Mouse (Mus musculus) forebrain, embryonic 10.5 days (tissue): ENCODE data around the gene Ttc3. TPM values are rescaled to one million over a fixed set of nuclear protein-coding genes. Genes with fewer than 3 reads are reported as not detected.

Source experiments
- DNase-seq: peaks from one replicate; pipeline ENCODE4 v3.0.0-alpha.2; 2017; ENCODE audit warnings: low spot score; ENCODE audit errors: extremely low spot score
- H3K27ac ChIP-seq: fragments of 300-500 bp; sonication (generic); 2 replicates; pipeline ENCODE4 v1.5.1; 2016; ENCODE audit warnings: mild to moderate bottlenecking
- H3K27me3 ChIP-seq: fragments of 300-500 bp; sonication (generic); 2 replicates; pipeline ENCODE4 v1.6.1; 2016; ENCODE audit warnings: mild to moderate bottlenecking; ENCODE audit not compliant: poor library complexity, severe bottlenecking
- H3K36me3 ChIP-seq: fragments of 300-500 bp; sonication (generic); replicated peaks from 2 replicates; pipeline ENCODE4 v1.6.1; 2016; ENCODE audit warnings: mild to moderate bottlenecking, moderate library complexity
- H3K4me1 ChIP-seq: fragments of 300-500 bp; sonication (generic); 2 replicates; pipeline ENCODE4 v1.6.1; 2016
- H3K4me3 ChIP-seq: fragments of 300-500 bp; sonication (generic); 2 replicates; pipeline ENCODE4 v1.5.1; 2016; ENCODE audit warnings: mild to moderate bottlenecking, moderate library complexity
- H3K9me3 ChIP-seq: fragments of 300-500 bp; sonication (generic); 2 replicates; pipeline ENCODE4 v1.6.1; 2016; ENCODE audit warnings: mild to moderate bottlenecking, moderate library complexity
- WGBS: fragments of 180-500 bp; shearing (Covaris S2); methylation state at CpG from one replicate; pipeline ENCODE4 v1.1.7; 2016; 5-methylcytosine and 5-hydroxymethylcytosine counted together
- polyA plus RNA-seq: library from polyadenylated mRNA; unstranded; fragments of >200 nt; fragmentation: Nextera tagmentation; extraction: Ambion mirVana; gene quantifications from 2 replicates; pipeline ENCODE4 v1.2.1, GENCODE M21; 2016

Ttc3 gene
- polyA plus RNA-seq, 1 experiment from 2014 or later = 306 TPM

GRCm38 (mm10) chr16:94507071-94507470 is 136.7 kb downstream of the Ttc3 start:
- peaks cover 87% of the 10 kb centered on the region for H3K36me3 ChIP-seq
- no peaks in the 10 kb centered on the region for H3K9me3 ChIP-seq
- H3K4me1 ChIP-seq = no peaks in the 10 kb centered on the region
- no peak for DNase-seq
- H3K4me3 ChIP-seq = no peak overlapping the region
- no peaks in the 10 kb centered on the region for H3K27me3 ChIP-seq
- H3K27ac ChIP-seq = no peak overlapping the region
- 97% methylated on average over 2 of the region's 2 CpGs for WGBS

GRCm38 (mm10) chr16:94508769-94509168 is 138.4 kb downstream of the Ttc3 start:
- 95% methylated on average over 8 of the region's 8 CpGs for WGBS
- Histone ChIP-seq H3K4me1 (no peaks in the 10 kb centered on the region), H3K9me3 (no peaks in the 10 kb centered on the region), H3K27me3 (no peaks in the 10 kb centered on the region), H3K36me3 (peaks cover 80% of the 10 kb centered on the region), H3K27ac (no peak overlapping the region), H3K4me3 (no peak overlapping the region)
- DNase-seq = no peak

GRCm38 (mm10) chr16:94509983-94510382 is 139.6 kb downstream of the Ttc3 start:
- Histone ChIP-seq H3K27ac (no peak overlapping the region), H3K27me3 (no peaks in the 10 kb centered on the region)

DNA sequence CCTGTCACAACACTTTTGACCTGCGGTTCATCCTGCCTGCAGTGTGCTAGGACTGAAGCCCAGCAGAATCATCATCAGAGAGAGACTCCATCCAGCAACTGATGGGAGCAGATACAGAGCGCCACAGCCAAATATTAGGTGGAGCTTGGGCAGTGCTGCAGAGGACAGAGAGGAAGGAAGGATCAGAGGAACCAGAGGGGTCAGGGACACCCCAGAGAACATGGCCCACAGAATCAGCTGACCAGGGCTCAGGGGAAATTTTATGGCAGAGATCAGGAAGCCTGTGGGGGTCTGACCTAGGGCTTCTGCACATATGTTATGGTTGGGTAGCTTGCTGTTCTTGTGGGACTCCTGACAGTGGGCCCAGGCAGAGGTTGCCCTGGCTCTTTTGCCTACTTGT is 147.2 kb downstream of the Ttc3 start:
- Histone ChIP-seq H3K4me3 (no peak overlapping the region), H3K4me1 (peaks cover 4% of the 10 kb centered on the region; the same call in 1 of the 2 replicates), H3K9me3 (no peaks in the 10 kb centered on the region), H3K27me3 (no peaks in the 10 kb centered on the region), H3K36me3 (peaks cover 27% of the 10 kb centered on the region; the same call in 1 of the 2 replicates), H3K27ac (no peak overlapping the region)
- no peak for DNase-seq
- 93% methylated on average over 2 of the region's 2 CpGs for WGBS

More at GRCm38 (mm10) chr16:94509983-94510382, 139.6 kb downstream of the Ttc3 start:
- Histone ChIP-seq H3K36me3 (peaks cover 73% of the 10 kb centered on the region), H3K9me3 (no peaks in the 10 kb centered on the region), H3K4me3 (no peak overlapping the region), H3K4me1 (0 out of 2 replicates have a peak, but pooled peaks cover under 1% of the 10 kb centered on the region)
- WGBS = 86% methylated on average over 2 of the region's 2 CpGs
- no peak for DNase-seq

Other genes starting within 250 kb of the Ttc3 start
- gene Hlcs, start 57.0 kb upstream of the Ttc3 start, polyA plus RNA-seq = 14.4 and 15.5 TPM in 2 replicates
- 4.6 and 5.8 TPM in 2 replicates for gene Ripply3, start 42.2 kb upstream of the Ttc3 start, polyA plus RNA-seq
- gene Pigp, start 1.2 kb downstream of the Ttc3 start, polyA plus RNA-seq = 89.3 and 94.9 TPM in 2 replicates
- gene Vps26c, start 156.2 kb downstream of the Ttc3 start, polyA plus RNA-seq = 55.8 and 56.1 TPM in 2 replicates
- 9.1 TPM in 2 replicates for gene Dyrk1a, start 199.4 kb downstream of the Ttc3 start, polyA plus RNA-seq